Mouse (Mus musculus) lung, adult 2 months (tissue): ENCODE results near the gene RPS10-NUDT3. TPM values are rescaled to one million over a fixed set of nuclear protein-coding genes. Genes with fewer than 3 reads are reported as not detected.

Source experiments
- DNase-seq: peaks from one replicate; pipeline ENCODE4 v3.0.0; 2022
- H3K4me1 ChIP-seq: fragments of 200-500 bp; 2 replicates; pipeline ENCODE4 v1.6.1; 2011; ENCODE audit warnings: low read length; ENCODE audit not compliant: control insufficient read depth, insufficient read depth
- H3K4me3 ChIP-seq: fragments of 200-500 bp; replicated peaks from 2 replicates; pipeline ENCODE3; 2011; ENCODE audit warnings: low read depth, mild to moderate bottlenecking, control low read depth, low read length; ENCODE audit errors: extremely low read depth
- CTCF ChIP-seq: fragments of 200-500 bp; IDR thresholded peaks from 2 replicates; pipeline ENCODE4 v1.5.1; 2011; ENCODE audit warnings: mild to moderate bottlenecking, low read length, control low read depth; ENCODE audit not compliant: insufficient read depth
- POLR2A ChIP-seq: fragments of 200-500 bp; IDR thresholded peaks from 2 replicates; pipeline ENCODE4 v1.6.1; 2011; ENCODE audit warnings: low read depth, mild to moderate bottlenecking, control low read depth, low read length, borderline replicate concordance; ENCODE audit errors: extremely low read depth
- WGBS: fragments of 180-500 bp; shearing (Covaris S2); methylation state at CpG from one replicate; pipeline ENCODE4 v1.1.7; 2018; 5-methylcytosine and 5-hydroxymethylcytosine counted together
- polyA plus RNA-seq: library from polyadenylated mRNA; depleted of rRNA; stranded (reverse); fragments of >200 nt; gene quantifications from 2 replicates; pipeline ENCODE4 v1.2.3, GENCODE M21; 2012; rRNA removed

RPS10-NUDT3 gene
- not detected in 2 replicates for polyA plus RNA-seq

DNA sequence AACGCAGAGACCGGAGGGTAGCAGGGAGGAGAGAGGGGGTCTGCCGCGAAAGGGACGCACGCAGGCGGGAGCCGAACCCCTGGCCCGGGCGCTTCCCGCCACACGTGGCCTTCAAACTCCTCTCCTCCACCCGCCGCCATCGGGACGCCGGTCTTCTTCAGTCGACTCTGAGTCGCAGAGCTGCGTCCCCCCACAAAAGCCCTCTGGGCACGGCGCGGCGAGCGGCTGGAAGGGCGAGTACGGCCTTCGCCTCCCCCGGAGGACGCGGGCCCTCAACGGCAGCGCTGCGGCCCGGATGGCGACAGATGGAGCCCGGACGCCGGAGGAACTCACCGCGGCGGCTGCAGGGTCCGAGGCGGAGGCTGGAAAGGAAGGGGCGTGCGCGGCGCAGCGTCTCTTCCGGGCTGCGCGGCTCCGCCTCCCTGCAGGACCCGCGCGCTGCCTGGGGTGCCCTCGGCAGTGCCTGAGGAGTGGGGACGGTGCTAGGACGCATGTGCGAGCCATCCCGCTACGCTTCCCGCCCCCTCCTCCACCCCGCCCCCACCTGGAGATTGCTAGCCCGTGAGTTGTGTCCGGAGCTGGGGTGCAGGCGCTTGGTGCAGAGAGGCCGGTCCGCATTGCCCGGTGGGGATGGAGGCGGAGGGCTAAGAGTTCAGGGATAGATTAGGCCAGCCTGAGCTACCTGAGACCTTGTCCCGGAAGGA is at the start of gene RPS10-NUDT3:
TSS of gene RPS10-NUDT3 (minus strand) at position 352 of the 704 bp plus-strand sequence.
- TF ChIP-seq CTCF (no peak), POLR2A (peak; percentile 81)
- peaks cover 9% of the 10 kb centered on the region; the same call in 1 of the 2 replicates for H3K4me1 ChIP-seq
- peak; percentile 86 for DNase-seq
- peak within 1 kb of the TSS; percentile 73 for H3K4me3 ChIP-seq
- WGBS = under 1% methylated on average over 72 of the region's 72 CpGs

DNA sequence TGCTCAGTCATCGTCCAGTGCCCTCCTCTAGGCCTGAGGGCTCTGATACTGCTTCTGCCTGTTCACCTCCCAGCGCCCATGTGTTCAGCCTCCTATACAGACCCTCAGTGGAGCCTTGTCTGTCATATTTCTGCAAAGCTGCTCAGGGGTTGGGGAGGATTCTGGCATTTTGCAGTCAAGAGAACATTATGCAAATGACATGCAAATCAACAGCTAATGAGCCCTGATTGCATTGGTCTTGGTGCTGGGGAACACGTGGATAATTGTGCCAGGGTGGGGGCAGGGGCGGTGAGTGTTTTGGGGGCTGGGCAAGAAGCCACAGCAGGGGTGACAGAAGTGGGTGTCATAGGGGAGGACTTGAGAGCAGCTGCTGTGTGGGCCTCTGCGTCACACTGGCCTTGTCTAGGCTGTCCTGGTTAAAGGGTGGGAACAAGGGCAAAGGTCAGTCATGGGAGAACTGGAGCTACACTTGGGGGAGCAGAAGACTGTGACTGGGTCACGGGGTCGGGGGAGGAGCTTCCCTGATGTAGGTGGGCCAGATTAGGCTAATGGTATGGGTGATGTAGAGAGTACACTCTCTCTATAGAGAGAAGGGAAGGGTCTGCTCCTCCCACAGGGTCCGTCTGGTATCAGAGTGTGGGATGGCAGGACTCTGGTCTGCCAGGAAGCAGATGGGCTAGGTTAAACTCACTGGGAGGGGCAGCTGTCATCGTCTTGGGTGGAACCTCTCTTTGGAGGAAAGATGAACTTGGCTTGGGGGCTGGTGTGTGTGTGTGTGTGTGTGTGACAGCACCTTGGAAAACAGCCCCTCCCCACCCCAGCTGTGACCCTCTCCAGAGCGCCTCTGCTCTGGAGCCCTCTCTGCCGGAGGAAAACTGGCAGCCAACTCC is 44.1 kb upstream of the RPS10-NUDT3 start:
- TF ChIP-seq CTCF (no peak), POLR2A (no peak)
- WGBS = 46% methylated on average over 11 of the region's 11 CpGs

DNA sequence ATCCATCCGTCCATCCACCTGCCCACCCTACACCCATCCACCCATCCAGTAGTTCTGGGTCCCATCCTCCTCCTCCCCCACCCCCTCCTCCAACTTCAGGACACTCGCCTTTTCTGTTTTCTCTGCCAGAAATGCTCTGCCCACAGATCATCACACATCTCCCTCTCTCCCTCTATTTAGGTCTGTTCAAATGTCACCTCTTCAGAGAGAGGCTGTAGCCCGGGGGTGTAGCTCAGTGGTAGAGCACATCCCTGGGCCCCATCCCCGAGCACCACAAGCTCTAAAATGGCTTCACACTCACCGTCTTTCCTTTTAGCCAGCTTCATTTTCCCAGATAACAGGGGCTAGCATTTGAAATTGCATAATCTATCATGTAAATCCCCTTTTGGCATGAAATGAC is 42.7 kb upstream of the RPS10-NUDT3 start:
- 71% methylated on average over 5 of the region's 5 CpGs for WGBS
- no peak for DNase-seq
- TF ChIP-seq POLR2A (no peak), CTCF (no peak)
- Histone ChIP-seq H3K4me1 (no peaks in the 10 kb centered on the region), H3K4me3 (no peak overlapping the region)

More for the DNA sequence above, 44.1 kb upstream of the RPS10-NUDT3 start:
- no peaks in the 10 kb centered on the region for H3K4me1 ChIP-seq
- no peak overlapping the region for H3K4me3 ChIP-seq
- DNase-seq = no peak

DNA sequence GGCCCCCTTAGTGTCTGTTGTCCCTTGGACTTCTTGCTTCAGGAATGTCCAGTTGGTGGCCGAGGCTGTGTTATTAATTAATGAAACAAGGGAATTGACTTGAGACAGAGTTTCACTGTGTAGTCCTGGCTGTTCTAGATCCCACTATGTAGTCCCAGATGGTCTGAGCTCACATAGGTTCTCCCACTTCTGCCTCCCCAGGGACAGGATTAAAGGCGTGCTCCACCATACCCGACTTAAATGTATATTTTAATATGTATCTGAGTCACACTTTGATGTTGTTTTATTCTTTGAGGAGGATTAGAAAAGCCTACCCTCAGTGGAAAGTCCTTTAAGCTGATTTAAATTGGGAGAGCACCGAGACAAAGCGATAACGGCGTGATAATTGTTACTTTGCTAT is 41.2 kb upstream of the RPS10-NUDT3 start:
- WGBS = 59% methylated on average over 7 of the region's 7 CpGs
- H3K4me1 ChIP-seq = no peaks in the 10 kb centered on the region
- DNase-seq = no peak
- H3K4me3 ChIP-seq = no peak overlapping the region
- no peak for TF ChIP-seq CTCF
- no peak for TF ChIP-seq POLR2A

DNA sequence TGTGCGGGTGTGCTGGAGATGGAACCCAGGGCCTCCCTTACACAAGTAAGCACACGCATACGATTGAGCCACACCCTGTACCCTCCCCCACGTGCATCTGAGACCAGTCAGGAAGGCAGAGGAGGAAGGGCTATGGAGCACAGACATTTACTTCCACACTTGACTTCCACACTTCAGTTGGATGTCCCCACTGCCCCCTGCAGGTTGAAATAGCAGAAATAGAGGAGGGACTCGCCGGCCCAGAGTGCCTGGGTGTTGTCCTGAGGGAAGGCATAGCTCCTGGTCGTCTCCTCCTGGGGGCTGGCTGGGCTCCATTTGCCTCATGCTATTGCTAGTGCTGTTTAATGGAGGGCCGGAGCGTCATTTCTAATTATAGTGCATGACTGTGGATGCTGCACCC is 40.4 kb upstream of the RPS10-NUDT3 start:
- no peaks in the 10 kb centered on the region for H3K4me1 ChIP-seq
- H3K4me3 ChIP-seq = no peak overlapping the region
- TF ChIP-seq POLR2A (no peak), CTCF (0 out of 2 replicates have a peak, but pooled peaks have one; percentile 1)
- DNase-seq = no peak
- WGBS = 46% methylated on average over 9 of the region's 9 CpGs

DNA sequence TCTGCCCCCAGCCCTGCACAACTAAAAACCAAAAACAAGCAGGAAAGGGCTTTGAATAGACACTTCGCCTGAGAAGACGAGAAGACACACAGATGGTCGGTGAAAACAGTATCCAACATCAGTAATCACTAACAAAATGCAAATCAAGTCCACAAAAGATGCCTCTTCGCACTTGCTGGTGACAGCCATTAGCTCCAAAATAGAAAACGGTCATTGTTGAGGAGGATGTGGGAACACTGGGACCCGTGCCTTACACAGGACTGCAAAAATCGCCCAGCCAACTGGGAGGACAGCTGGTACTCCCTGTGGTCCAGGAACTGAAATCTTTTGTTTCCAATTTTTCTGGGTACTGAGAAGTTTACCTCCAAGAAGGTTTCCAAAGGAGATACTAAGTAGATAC is 38.9 kb upstream of the RPS10-NUDT3 start:
- no peak for DNase-seq
- no peak for TF ChIP-seq POLR2A
- TF ChIP-seq CTCF = no peak
- H3K4me3 ChIP-seq = no peak overlapping the region
- no peaks in the 10 kb centered on the region for H3K4me1 ChIP-seq
- WGBS = 80% methylated on average over 7 of the region's 7 CpGs

DNA sequence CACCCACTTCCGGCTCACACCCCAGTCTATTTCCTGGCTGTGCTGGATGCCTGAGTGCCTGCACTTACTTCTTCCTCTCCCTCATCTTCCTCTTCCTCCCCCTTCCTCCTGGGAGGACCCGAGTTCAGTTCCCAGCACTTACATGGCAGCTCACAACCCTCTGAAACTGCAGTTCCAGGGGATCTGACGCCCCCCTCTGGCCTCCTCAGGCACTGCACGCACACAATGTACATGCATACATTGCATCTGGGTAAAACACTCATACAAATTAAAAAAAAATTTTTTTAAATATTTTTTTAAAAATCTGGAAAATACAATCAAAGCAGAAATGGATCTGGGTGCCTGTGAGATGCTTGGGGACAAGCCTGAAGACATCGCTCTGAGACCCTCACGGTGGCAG is 36.7 kb upstream of the RPS10-NUDT3 start:
- Histone ChIP-seq H3K4me3 (no peak overlapping the region), H3K4me1 (no peaks in the 10 kb centered on the region)
- 72% methylated on average over 6 of the region's 6 CpGs for WGBS
- no peak for DNase-seq
- no peak for TF ChIP-seq POLR2A
- no peak for TF ChIP-seq CTCF

DNA sequence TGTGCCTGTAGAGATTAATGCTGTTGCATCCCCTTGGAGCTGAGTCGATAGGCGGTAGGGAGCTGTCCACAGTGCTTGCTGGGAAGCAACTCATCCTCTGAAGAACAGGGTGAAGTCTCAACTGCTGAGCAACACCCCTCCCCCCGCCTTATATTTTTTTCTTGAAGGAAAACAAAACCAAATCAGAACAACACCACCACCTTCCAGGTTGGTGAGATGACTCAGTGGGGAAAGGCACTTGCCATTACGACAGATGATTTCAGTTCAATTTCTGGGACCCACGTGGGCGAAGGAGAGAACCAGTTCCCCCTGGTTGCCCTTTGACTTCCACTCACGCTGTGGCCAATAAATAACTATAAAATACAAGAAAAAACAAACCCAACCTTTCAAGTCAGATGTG is 23.7 kb upstream of the RPS10-NUDT3 start:
- TF ChIP-seq CTCF = no peak
- H3K4me3 ChIP-seq = no peak overlapping the region
- WGBS = 64% methylated on average over 7 of the region's 7 CpGs

DNA sequence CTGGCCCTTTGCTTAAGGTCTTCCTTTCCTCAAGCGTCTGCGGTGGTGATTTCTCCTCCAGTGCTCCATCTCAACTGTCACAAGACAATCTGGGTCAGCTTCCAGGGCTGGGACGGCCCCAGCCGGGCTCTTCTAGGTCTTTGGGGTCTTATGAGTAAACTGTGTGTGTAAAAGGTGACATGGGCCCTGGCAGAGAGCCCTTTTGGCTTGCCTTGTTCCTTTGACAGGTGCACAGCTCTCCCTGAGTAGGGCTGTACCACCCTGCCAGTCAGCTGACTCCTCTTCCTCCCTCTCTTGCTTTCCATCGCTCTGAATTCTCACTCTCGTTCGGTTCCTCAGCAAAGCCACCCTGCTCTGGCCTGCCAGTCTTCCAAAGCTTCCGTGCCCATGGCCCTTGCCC is 22.1 kb upstream of the RPS10-NUDT3 start:
- Histone ChIP-seq H3K4me3 (no peak overlapping the region), H3K4me1 (no peaks in the 10 kb centered on the region)
- no peak for DNase-seq
- TF ChIP-seq POLR2A = no peak
- TF ChIP-seq CTCF = no peak
- WGBS = 58% methylated on average over 8 of the region's 8 CpGs

More for the DNA sequence above, 23.7 kb upstream of the RPS10-NUDT3 start:
- no peaks in the 10 kb centered on the region for H3K4me1 ChIP-seq
- DNase-seq = no peak

DNA sequence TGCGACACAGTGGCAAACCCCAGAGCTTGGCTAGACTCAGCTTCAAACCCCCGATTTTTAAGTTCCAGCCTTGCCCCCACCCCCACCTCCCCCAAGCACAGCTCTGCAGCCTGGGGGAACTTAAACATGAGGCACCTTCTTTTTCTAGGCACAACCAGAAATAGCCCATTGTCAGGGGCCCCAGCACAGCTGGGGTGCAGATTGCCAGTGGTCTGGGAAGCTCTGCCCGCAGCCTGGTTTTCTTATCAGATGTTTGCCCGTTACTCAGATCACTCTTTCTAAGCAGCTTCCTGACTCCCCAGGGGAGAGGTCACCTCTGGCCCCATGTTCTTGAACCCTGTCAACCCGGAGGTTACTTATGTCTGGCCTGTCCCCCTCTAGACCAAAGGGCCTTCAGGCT is 21.4 kb upstream of the RPS10-NUDT3 start:
- no peak for DNase-seq
- H3K4me3 ChIP-seq = no peak overlapping the region
- 14% methylated on average over 5 of the region's 5 CpGs for WGBS
- TF ChIP-seq POLR2A (no peak), CTCF (no peak)
- no peaks in the 10 kb centered on the region for H3K4me1 ChIP-seq
